Mouse (Mus musculus) lung, embryonic 14.5 days (tissue): ENCODE results near the gene Lcn5. TPM values are rescaled to one million over a fixed set of nuclear protein-coding genes. Genes with fewer than 3 reads are reported as not detected.
A peak's percentile ranks its signal among the peaks of the same experiment; 100 is the strongest.
"Not testable (repeated sequence)": the region's sequence is repeated elsewhere in the genome, so short reads cannot be mapped to it uniquely, and the experiment has no call there.

Experiments
- ATAC-seq: fragments of 200-750 bp; cut with Nextera tagmentation; 2 replicates; pipeline ENCODE4 v1.8.0; 2017; ENCODE audit warnings: mild to moderate bottlenecking, moderate TSS enrichment, moderate library complexity; ENCODE audit not compliant: insufficient read depth
- DNase-seq: peaks from one replicate; pipeline ENCODE4 v3.0.0-alpha.2; 2015
- H3K27ac ChIP-seq: fragments of 300-500 bp; sonication (generic); 2 replicates; pipeline ENCODE4 v1.5.1; 2014; ENCODE audit warnings: low read depth, mild to moderate bottlenecking, moderate library complexity
- H3K27me3 ChIP-seq: fragments of 300-500 bp; sonication (generic); 2 replicates; pipeline ENCODE4 v1.6.1; 2014; ENCODE audit warnings: low read length, control low read depth; ENCODE audit not compliant: insufficient read depth
- H3K36me3 ChIP-seq: fragments of 300-500 bp; sonication (generic); 2 replicates; pipeline ENCODE4 v1.6.1; 2014; ENCODE audit warnings: control low read depth; ENCODE audit not compliant: insufficient read depth
- H3K4me1 ChIP-seq: fragments of 300-500 bp; sonication (generic); 2 replicates; pipeline ENCODE4 v1.6.1; 2014; ENCODE audit warnings: antibody characterized with exemption, control low read depth; ENCODE audit not compliant: insufficient read depth
- H3K4me2 ChIP-seq: fragments of 300-500 bp; sonication (generic); 2 replicates; pipeline ENCODE4 v1.6.1; 2014; ENCODE audit warnings: mild to moderate bottlenecking
- H3K4me3 ChIP-seq: fragments of 300-500 bp; sonication (generic); 2 replicates; pipeline ENCODE4 v1.5.1; 2014; ENCODE audit warnings: low read depth, low read length
- H3K9ac ChIP-seq: fragments of 300-500 bp; sonication (generic); 2 replicates; pipeline ENCODE4 v1.6.1; 2014
- H3K9me3 ChIP-seq: fragments of 300-500 bp; sonication (generic); 2 replicates; pipeline ENCODE4 v1.6.1; 2016; ENCODE audit warnings: low read depth, low read length, control low read depth
- CTCF ChIP-seq: IDR thresholded peaks from 2 replicates; pipeline ENCODE4 v1.5.1; 2016; ENCODE audit warnings: antibody characterized with exemption, low read depth
- WGBS: fragments of 180-500 bp; shearing (Covaris S2); extraction: QIAGEN DNeasy Blood & Tissue Kit; methylation state at CpG from one replicate; pipeline ENCODE4 v1.1.7; 2014; 5-methylcytosine and 5-hydroxymethylcytosine counted together
- polyA plus RNA-seq: library from polyadenylated mRNA; unstranded; fragments of >200 nt; fragmentation: Nextera tagmentation; extraction: Ambion mirVana; gene quantifications from 2 replicates; pipeline ENCODE4 v1.2.1, GENCODE M21; 2014

Gene Lcn5
- polyA plus RNA-seq, 1 experiment from 2014 or later, result not detected

- Histone ChIP-seq H3K4me1 (no peaks in the 10 kb centered on the region), H3K27me3 (no peaks in the 10 kb centered on the region), H3K27ac (no peak overlapping the region), H3K9ac (no peak overlapping the region), H3K36me3 (no peaks in the 10 kb centered on the region), H3K4me2 (no peak overlapping the region), H3K4me3 (no peak overlapping the region), H3K9me3 (no peaks in the 10 kb centered on the region)
- WGBS, result 77% methylated on average over 6 of the region's 6 CpGs
- ATAC-seq (no peak), DNase-seq (no peak)
- no peak for TF ChIP-seq CTCF
Observed at GRCm38 (mm10) chr2:25679559-25679958, 21.8 kb downstream of the Lcn5 start.

- DNase-seq (no peak), ATAC-seq (no peak)
- Histone ChIP-seq H3K27ac (no peak within 1 kb of the TSS), H3K4me3 (no peak within 1 kb of the TSS), H3K27me3 (no peaks in the 10 kb centered on the region), H3K9me3 (no peaks in the 10 kb centered on the region), H3K36me3 (no peaks in the 10 kb centered on the region), H3K4me1 (no peaks in the 10 kb centered on the region), H3K4me2 (no peak within 1 kb of the TSS), H3K9ac (no peak within 1 kb of the TSS)
- TF ChIP-seq CTCF, result no peak
- 58% methylated on average over 2 of the region's 2 CpGs for WGBS
Observed at GRCm38 (mm10) chr2:25682426-25682825, 24.7 kb downstream of the Lcn5 start, which contains the start of gene Lcn10. TSS of gene Lcn10 (plus strand) at chr2:25682726.

GRCm38 (mm10) chr2:25686941-25687340 is 29.2 kb downstream of the Lcn5 start:
- ATAC-seq (no peak), DNase-seq (no peak)
- no peak overlapping the region for H3K9ac ChIP-seq
- H3K4me1 ChIP-seq, result no peaks in the 10 kb centered on the region
- TF ChIP-seq CTCF, result 0 out of 2 replicates have a peak, but pooled peaks have one; percentile 4
- H3K4me3 ChIP-seq, result no peak overlapping the region
- 58% methylated on average over 3 of the region's 4 CpGs for WGBS
- no peaks in the 10 kb centered on the region for H3K9me3 ChIP-seq
- no peaks in the 10 kb centered on the region for H3K27me3 ChIP-seq
- no peaks in the 10 kb centered on the region for H3K36me3 ChIP-seq
- H3K27ac ChIP-seq, result no peak overlapping the region
- no peak overlapping the region for H3K4me2 ChIP-seq

DNA sequence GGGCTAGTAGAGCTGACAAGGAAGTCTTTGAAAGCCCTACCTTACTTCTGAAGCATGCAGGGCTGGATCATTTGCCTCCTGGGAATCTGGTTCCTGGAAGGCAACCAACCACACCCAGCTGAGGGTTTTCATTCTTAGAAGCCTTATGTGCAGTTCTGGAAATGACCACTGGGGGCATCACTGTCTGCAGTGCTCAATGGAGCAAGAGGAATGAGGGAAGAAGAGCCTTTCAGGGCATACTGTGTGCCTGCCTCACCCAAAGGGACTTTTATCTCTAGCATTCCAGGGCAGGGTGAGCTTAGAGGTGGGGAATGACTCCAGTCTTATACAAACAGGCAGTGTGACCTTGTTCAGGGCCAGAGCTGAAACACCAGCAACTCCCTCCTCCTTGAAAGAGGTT is 36.9 kb downstream of the Lcn5 start:
- H3K27ac ChIP-seq, result no peak overlapping the region
- peak; percentile 84 for TF ChIP-seq CTCF
- no peaks in the 10 kb centered on the region for H3K9me3 ChIP-seq
- no peak overlapping the region for H3K9ac ChIP-seq
- H3K4me2 ChIP-seq, result no peak overlapping the region
- no peaks in the 10 kb centered on the region for H3K27me3 ChIP-seq
- H3K4me3 ChIP-seq, result no peak overlapping the region
- no peaks in the 10 kb centered on the region for H3K36me3 ChIP-seq
- DNase-seq, result peak; percentile 84
- no peaks in the 10 kb centered on the region for H3K4me1 ChIP-seq
- no peak for ATAC-seq

DNA sequence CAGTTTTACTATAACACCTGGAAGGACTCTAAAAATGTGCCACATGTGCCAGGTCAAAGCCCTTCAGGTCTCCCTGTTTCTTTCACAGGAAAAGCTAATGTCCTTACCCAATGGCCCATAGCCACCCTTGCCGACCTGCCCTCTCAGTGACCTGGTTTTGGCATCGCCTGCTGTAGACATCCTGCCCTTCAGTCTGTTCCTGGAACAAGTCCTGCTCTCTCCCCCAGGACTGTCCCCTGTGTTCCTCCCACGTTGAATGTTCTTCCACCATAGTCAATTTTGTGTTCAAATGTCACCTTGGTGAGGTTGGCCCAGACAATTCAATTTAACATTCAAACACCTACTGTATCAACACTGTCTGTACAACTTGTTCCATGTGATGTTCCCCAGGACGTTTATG is 39.2 kb downstream of the Lcn5 start:
- WGBS, result 46% methylated on average over 4 of the region's 4 CpGs

GRCm38 (mm10) chr2:25698696-25699095 is 40.9 kb downstream of the Lcn5 start:
- H3K36me3 ChIP-seq, result no peaks in the 10 kb centered on the region

More for the DNA sequence above, 39.2 kb downstream of the Lcn5 start:
- Histone ChIP-seq H3K9me3 (no peaks in the 10 kb centered on the region), H3K27ac (no peak overlapping the region), H3K4me3 (no peak overlapping the region), H3K9ac (no peak overlapping the region), H3K4me1 (no peaks in the 10 kb centered on the region), H3K4me2 (no peak overlapping the region), H3K27me3 (no peaks in the 10 kb centered on the region), H3K36me3 (no peaks in the 10 kb centered on the region)
- no peak for TF ChIP-seq CTCF
- ATAC-seq (no peak), DNase-seq (no peak)

DNA sequence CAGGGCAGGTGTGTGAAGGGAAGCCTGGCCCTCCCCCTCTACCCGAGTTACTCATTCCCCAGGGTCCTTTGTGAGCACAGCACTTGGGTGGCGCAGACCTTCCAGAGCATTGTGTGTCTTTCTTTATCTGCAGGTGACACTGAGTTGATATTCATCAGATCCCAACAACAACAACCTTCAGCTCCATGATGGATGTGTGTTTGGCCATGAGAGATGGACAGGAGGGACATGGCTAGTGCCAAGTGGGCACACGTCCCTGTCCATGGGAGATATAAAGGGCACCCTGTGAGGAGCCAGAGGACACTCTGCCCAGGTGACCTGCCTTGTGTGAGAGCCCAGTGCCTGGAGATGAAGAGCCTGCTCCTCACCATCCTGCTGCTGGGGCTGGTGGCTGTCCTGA is 42.0 kb downstream of the Lcn5 start, which contains the start of gene Obp2a:
TSS of gene Obp2a (plus strand) at position 301 of the 400 bp plus-strand sequence.
- not testable (repeated sequence) for DNase-seq

More at GRCm38 (mm10) chr2:25698696-25699095, 40.9 kb downstream of the Lcn5 start:
- H3K27ac ChIP-seq, result no peak overlapping the region
- no peaks in the 10 kb centered on the region for H3K4me1 ChIP-seq
- DNase-seq (no peak), ATAC-seq (no peak)
- H3K27me3 ChIP-seq, result no peaks in the 10 kb centered on the region
- H3K4me3 ChIP-seq, result no peak overlapping the region
- no peak overlapping the region for H3K9ac ChIP-seq
- TF ChIP-seq CTCF, result no peak
- H3K9me3 ChIP-seq, result no peaks in the 10 kb centered on the region
- H3K4me2 ChIP-seq, result no peak overlapping the region
- WGBS, result 78% methylated on average over 2 of the region's 2 CpGs

DNA sequence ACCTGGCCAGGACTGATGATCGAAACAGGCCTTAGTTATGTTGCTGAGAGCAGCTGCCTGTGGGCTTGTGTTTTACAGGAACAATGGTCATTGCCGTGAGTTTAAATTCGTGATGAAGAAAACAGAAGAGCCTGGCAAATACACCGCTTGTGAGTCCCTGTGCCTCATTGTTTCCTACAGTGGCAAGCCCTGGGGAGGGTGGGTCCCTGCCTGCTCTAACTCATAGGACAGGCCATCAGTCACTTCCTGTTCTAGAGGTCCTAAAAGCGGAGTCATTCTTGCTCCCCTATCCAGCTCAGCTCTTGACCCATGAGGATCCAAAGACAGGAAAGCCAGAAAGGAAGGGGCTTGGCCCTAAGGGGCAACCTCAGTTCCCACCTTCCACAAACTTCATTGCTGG is 43.2 kb downstream of the Lcn5 start:
- no peaks in the 10 kb centered on the region for H3K36me3 ChIP-seq
- H3K9me3 ChIP-seq, result no peaks in the 10 kb centered on the region
- 74% methylated on average over 5 of the region's 5 CpGs for WGBS
- no peak overlapping the region for H3K4me3 ChIP-seq
- H3K27ac ChIP-seq, result no peak overlapping the region
- H3K4me2 ChIP-seq, result no peak overlapping the region
- TF ChIP-seq CTCF, result no peak
- H3K4me1 ChIP-seq, result no peaks in the 10 kb centered on the region
- H3K27me3 ChIP-seq, result no peaks in the 10 kb centered on the region
- no peak overlapping the region for H3K9ac ChIP-seq
- DNase-seq (no peak), ATAC-seq (no peak)

More for the DNA sequence above, 42.0 kb downstream of the Lcn5 start, which contains the start of gene Obp2a:
- H3K4me1 ChIP-seq, H3K9ac ChIP-seq, H3K4me2 ChIP-seq, H3K4me3 ChIP-seq, H3K27me3 ChIP-seq, H3K27ac ChIP-seq, H3K36me3 ChIP-seq, ATAC-seq, H3K9me3 ChIP-seq: not testable (repeated sequence)
- WGBS, result 65% methylated on average over 3 of the region's 3 CpGs
